Mouse (Mus musculus): ENCODE results near the gene Rbm44. TPM values are rescaled to one million over a fixed set of nuclear protein-coding genes. Genes with fewer than 3 reads are reported as not detected.

Rbm44 gene
- total and polyA plus RNA-seq, 3 experiments = not detected

- TF ChIP-seq MYC (IDR thresholded peaks at IDR 0.05; ENCODE audit: low read depth, low read length) = peak; percentile 56; the same call in 1 of the 2 replicates
- no peak; the same call in 1 of the 2 replicates for TF ChIP-seq MXI1 (IDR thresholded peaks at IDR 0.05; ENCODE audit: low read depth, low read length)
- TF ChIP-seq EP300 (IDR thresholded peaks at IDR 0.05; ENCODE audit: low read depth in 1 of 2, low read length in 2 of 2) = peak; percentile 84 to 85
- peak; percentile 53 for TF ChIP-seq NELFE (IDR thresholded peaks at IDR 0.05; ENCODE audit: low read depth, low read length)
- TF ChIP-seq SMC3 (IDR thresholded peaks at IDR 0.05; ENCODE audit: low read depth, low read length) = no peak
- TF ChIP-seq POLR2AphosphoS2 (IDR thresholded peaks at IDR 0.05; ENCODE audit: low read length) = peak; percentile 76
Observed at GRCm38 (mm10) chr1:91187786-91188640, 43.1 kb downstream of the Rbm44 start (continued).

DNA sequence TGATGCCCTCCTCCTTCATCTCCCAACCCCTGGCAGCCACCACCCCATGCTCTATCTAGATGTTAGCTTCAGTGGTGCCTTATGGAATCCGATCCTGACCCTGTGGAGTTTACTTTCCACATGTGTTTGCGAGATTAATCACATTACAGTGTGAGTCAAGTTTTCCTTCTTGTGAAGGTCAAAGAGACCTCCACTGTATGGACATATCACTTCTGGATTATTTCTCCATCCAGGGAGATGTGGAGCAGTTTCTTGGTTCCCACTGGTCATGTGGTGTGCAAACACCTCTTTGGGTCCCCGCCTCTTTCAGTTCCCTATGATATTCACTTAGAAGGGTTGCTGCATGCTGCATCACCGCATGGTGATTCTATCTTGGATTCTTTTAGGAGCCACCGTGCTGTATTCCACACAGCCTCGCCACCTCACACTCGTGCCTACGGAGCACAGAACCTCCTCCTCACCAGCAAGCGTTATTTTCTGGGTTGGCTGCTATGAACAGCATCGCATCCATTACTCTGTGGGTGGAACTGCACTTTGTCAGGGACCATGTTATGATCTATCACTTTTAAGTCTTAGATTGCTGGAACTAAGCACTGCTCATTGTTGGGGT, 44.1 kb downstream of the Rbm44 start:
- H3K9ac ChIP-seq (ENCODE audit: control insufficient read depth, low read depth, low read length, poor library complexity, severe bottlenecking) = peak overlapping the region; percentile 63
- H3K4me3 ChIP-seq (ENCODE audit: control insufficient read depth in 1 of 2, insufficient read depth in 1 of 2, low read depth in 2 of 2, low read length in 2 of 2) = no peak overlapping the region; a peak in 1 of 4 replicates
- peak; percentile 71 for TF ChIP-seq USF1 (IDR thresholded peaks at IDR 0.05; ENCODE audit: low read depth, low read length)
- no peak; the same call in 1 of the 2 replicates for TF ChIP-seq MAX (IDR thresholded peaks at IDR 0.05; ENCODE audit: low read length)
- no peak for TF ChIP-seq E2F4 (IDR thresholded peaks at IDR 0.05; ENCODE audit: borderline replicate concordance, low read depth, low read length)
- TF ChIP-seq MAZ (IDR thresholded peaks at IDR 0.05; ENCODE audit: low read depth, low read length) = no peak
- H3K79me2 ChIP-seq (ENCODE audit: control insufficient read depth, insufficient read depth, low read length, poor library complexity) = no peaks in the 10 kb centered on the region
- DNase-seq (ENCODE audit: low read depth, low spot score) = peak; percentile 52
- H3K4me1 ChIP-seq (ENCODE audit: control insufficient read depth in 1 of 2, insufficient read depth in 2 of 2, low read length in 2 of 2) = peaks cover 18 to 27% of the 10 kb centered on the region in 2 experiments
- H3K27ac ChIP-seq (ENCODE audit: control insufficient read depth, low read depth, low read length) = peak overlapping the region; percentile 99
- no peaks in the 10 kb centered on the region for H3K27me3 ChIP-seq (ENCODE audit: control insufficient read depth in 1 of 2, insufficient read depth in 2 of 2, low read length in 2 of 2)
- H3K9me3 ChIP-seq (replicated peaks; ENCODE audit: insufficient read depth, low read length) = no peaks in the 10 kb centered on the region
- H3K36me3 ChIP-seq (ENCODE audit: control insufficient read depth in 1 of 2, insufficient read depth in 2 of 2, low read length in 2 of 2) = peaks cover 0 to 19% of the 10 kb centered on the region in 2 experiments; a peak in 2 of 4 replicates

- Histone ChIP-seq H3K4me3 (ENCODE audit: control insufficient read depth in 1 of 2, insufficient read depth in 1 of 2, low read depth in 2 of 2, low read length in 2 of 2) (no peak overlapping the region), H3K9me3 (replicated peaks; ENCODE audit: insufficient read depth, low read length) (no peaks in the 10 kb centered on the region), H3K27ac (ENCODE audit: control insufficient read depth, low read depth, low read length) (no peak overlapping the region), H3K27me3 (ENCODE audit: control insufficient read depth in 1 of 2, insufficient read depth in 2 of 2, low read length in 2 of 2) (no peaks in the 10 kb centered on the region), H3K36me3 (ENCODE audit: control insufficient read depth in 1 of 2, insufficient read depth in 2 of 2, low read length in 2 of 2) (peaks cover 0 to 16% of the 10 kb centered on the region in 2 experiments; a peak in 2 of 4 replicates), H3K4me1 (ENCODE audit: control insufficient read depth in 1 of 2, insufficient read depth in 2 of 2, low read length in 2 of 2) (peaks cover 18 to 19% of the 10 kb centered on the region in 2 experiments), H3K79me2 (ENCODE audit: control insufficient read depth, insufficient read depth, low read length, poor library complexity) (no peaks in the 10 kb centered on the region), H3K9ac (ENCODE audit: control insufficient read depth, low read depth, low read length, poor library complexity, severe bottlenecking) (no peak overlapping the region)
- DNase-seq (ENCODE audit: low read depth, low spot score) = no peak
- no peak for TF ChIP-seq SMC3 (IDR thresholded peaks at IDR 0.05; ENCODE audit: low read depth, low read length)
- no peak for TF ChIP-seq RAD21 (IDR thresholded peaks at IDR 0.05; ENCODE audit: low read depth, low read length)
- TF ChIP-seq UBTF (IDR thresholded peaks at IDR 0.05; ENCODE audit: borderline replicate concordance, insufficient read depth, low read depth, low read length) = no peak
- TF ChIP-seq USF1 (IDR thresholded peaks at IDR 0.05; ENCODE audit: low read depth, low read length) = no peak
Observed at GRCm38 (mm10) chr1:91192184-91192583, 47.3 kb downstream of the Rbm44 start.
